Mouse (Mus musculus) retina, embryonic 14.5 days (tissue): ENCODE data around the gene Gm6176.
"Not testable (repeated sequence)": the region's sequence is repeated elsewhere in the genome, so short reads cannot be mapped to it uniquely, and the experiment has no call there.

ENCODE experiments used
- DNase-seq: peaks from one replicate; pipeline ENCODE4 v3.0.0-alpha.2; 2015; ENCODE audit warnings: low spot score

Gm6176 gene

GRCm38 (mm10) chr7:22056205-22056604 lies at the start of gene Gm6176:
TSS of gene Gm6176 (minus strand) at chr7:22056305.
- DNase-seq = not testable (repeated sequence)

GRCm38 (mm10) chr7:22068757-22069156 lies 12.7 kb upstream of the Gm6176 start, which contains the start of gene Vmn1r139:
TSS of gene Vmn1r139 (plus strand) at chr7:22069057.
- DNase-seq = not testable (repeated sequence)

- DNase-seq = not testable (repeated sequence)
These were observed 27.3 kb downstream of the Gm6176 start, which contains the start of gene Vmn1r138 for GRCm38 (mm10) chr7:22028797-22029196. TSS of gene Vmn1r138 (minus strand) at chr7:22028897.
